11 mouse cellular contexts compared by ENCODE assay signal in genomic region chr6:136999707-137000446, GRCm38 (mm10). TPM values are rescaled to one million over a fixed set of nuclear protein-coding genes. Genes with fewer than 3 reads are reported as not detected.
A peak's percentile ranks its signal among the peaks of the same experiment; 100 is the strongest.
DNase-seq lines count a peak whose midpoint lies in the region; ATAC-seq and TF ChIP-seq lines count a peak whose summit lies in the region.
"Had no signal": no experiment of that assay in that cellular context is flagged by ENCODE, and none has a peak within 500 bp of the region (broad histone marks: within the 10 kb centered on the region; RNA-seq: fewer than 3 reads in every experiment).

No protein-coding gene starts in this region.

- H3K4me3 ChIP-seq in midbrain, postnatal 0 days (ENCODE audit: low read depth, low read length), result no peak overlapping the region
- no peak overlapping the region for H3K4me3 ChIP-seq in midbrain, embryonic 11.5 days (ENCODE audit: low read depth, low read length)
- H3K4me3 ChIP-seq in embryonic facial prominence, embryonic 10.5 days, result no peak overlapping the region
- H3K4me3 ChIP-seq: neural tube, embryonic 13.5 days had no signal

- H3K36me3 ChIP-seq in midbrain, postnatal 0 days (ENCODE audit: insufficient read depth, low read length), result no peaks in the 10 kb centered on the region
- H3K36me3 ChIP-seq in midbrain, embryonic 11.5 days (ENCODE audit: control insufficient read depth, insufficient read depth, low read length), result no peaks in the 10 kb centered on the region
- no peaks in the 10 kb centered on the region for H3K36me3 ChIP-seq in embryonic facial prominence, embryonic 10.5 days (replicated peaks)
- H3K36me3 ChIP-seq: neural tube, embryonic 13.5 days had no signal

- H3K27ac ChIP-seq in midbrain, postnatal 0 days (ENCODE audit: low read depth, low read length), result no peak overlapping the region
- H3K27ac ChIP-seq in midbrain, embryonic 11.5 days (ENCODE audit: low read depth, low read length), result no peak overlapping the region
- H3K27ac ChIP-seq in embryonic facial prominence, embryonic 10.5 days (replicated peaks), result no peak overlapping the region
- H3K27ac ChIP-seq: macrophage; neural tube, embryonic 13.5 days had no signal

- no peak overlapping the region for H3K9ac ChIP-seq in midbrain, postnatal 0 days (replicated peaks; ENCODE audit: low read length, poor library complexity, severe bottlenecking)
- no peak overlapping the region for H3K9ac ChIP-seq in midbrain, embryonic 11.5 days (ENCODE audit: low read length)
- H3K9ac ChIP-seq: neural tube, embryonic 13.5 days had no signal

- peak; percentile 51 for TF ChIP-seq CTCF in midbrain, postnatal 0 days (IDR thresholded peaks at IDR 0.05)

- peak; percentile 20 to 30 for DNase-seq in cerebellum, postnatal 10 days
- DNase-seq in cerebellum, postnatal 4 days (ENCODE audit: low spot score in 2 of 2), result no peak
- no peak for DNase-seq in midbrain, postnatal 0 days (ENCODE audit: low spot score)
- no peak for DNase-seq in midbrain, embryonic 11.5 days (ENCODE audit: low spot score, missing footprints)
- DNase-seq in embryonic facial prominence, embryonic 10.5 days (ENCODE audit: low spot score), result peak; percentile 23
- peak; percentile 24 for DNase-seq in thymus, postnatal 14 days
- no peak for DNase-seq in frontal cortex, postnatal 36 days (ENCODE audit: low spot score in 2 of 2)
- DNase-seq in Muller cell, postnatal 12 days (ENCODE audit: inconsistent ontology term), result no peak
- DNase-seq: kidney, adult 9 months had no signal

- ATAC-seq in midbrain, postnatal 0 days (ENCODE audit: low FRiP score), result no peak
- no peak for ATAC-seq in midbrain, embryonic 11.5 days (ENCODE audit: low FRiP score)

- H3K9me3 ChIP-seq in midbrain, postnatal 0 days (ENCODE audit: low read length), result no peaks in the 10 kb centered on the region
- no peaks in the 10 kb centered on the region for H3K9me3 ChIP-seq in midbrain, embryonic 11.5 days (ENCODE audit: control insufficient read depth, low read length)
- no peaks in the 10 kb centered on the region for H3K9me3 ChIP-seq in embryonic facial prominence, embryonic 10.5 days
- H3K9me3 ChIP-seq: neural tube, embryonic 13.5 days had no signal

- no peak overlapping the region for H3K4me2 ChIP-seq in midbrain, postnatal 0 days (ENCODE audit: low read depth, low read length, poor library complexity, severe bottlenecking)
- H3K4me2 ChIP-seq in midbrain, embryonic 11.5 days, result no peak overlapping the region
- H3K4me2 ChIP-seq: neural tube, embryonic 13.5 days had no signal

- no peaks in the 10 kb centered on the region for H3K4me1 ChIP-seq in midbrain, postnatal 0 days (ENCODE audit: insufficient read depth, low read length)
- no peaks in the 10 kb centered on the region for H3K4me1 ChIP-seq in midbrain, embryonic 11.5 days (ENCODE audit: control insufficient read depth, insufficient read depth, low read length)
- no peaks in the 10 kb centered on the region for H3K4me1 ChIP-seq in embryonic facial prominence, embryonic 10.5 days
- H3K4me1 ChIP-seq: neural tube, embryonic 13.5 days had no signal

- WGBS in midbrain, postnatal 0 days, result 89% methylated on average over 15 of the region's 15 CpGs
- 89% methylated on average over 15 of the region's 15 CpGs for WGBS in midbrain, embryonic 11.5 days
- 88% methylated on average over 15 of the region's 15 CpGs for WGBS in embryonic facial prominence, embryonic 10.5 days

- H3K27me3 ChIP-seq in midbrain, postnatal 0 days (ENCODE audit: insufficient read depth, low read length), result no peaks in the 10 kb centered on the region
- H3K27me3 ChIP-seq in midbrain, embryonic 11.5 days (ENCODE audit: control insufficient read depth, insufficient read depth, low read length), result no peaks in the 10 kb centered on the region
- no peaks in the 10 kb centered on the region for H3K27me3 ChIP-seq in embryonic facial prominence, embryonic 10.5 days (replicated peaks; ENCODE audit: low read depth, poor library complexity, severe bottlenecking)
- H3K27me3 ChIP-seq: neural tube, embryonic 13.5 days had no signal

RNA-seq across cellular contexts. Expression of gene Arhgdib, which starts 58.2 kb away (rescaled TPM):
- 8.3 and 9.0 TPM in 2 replicates for total RNA-seq in midbrain, postnatal 0 days (2014; rRNA removed)
- polyA plus RNA-seq in midbrain, postnatal 0 days (2015; fragmentation: Nextera tagmentation; extraction: Ambion mirVana), result 16.1 and 19.0 TPM in 2 replicates
- polyA plus RNA-seq in midbrain, embryonic 11.5 days (2014; fragmentation: Nextera tagmentation; extraction: Ambion mirVana), result 26.3 and 26.4 TPM in 2 replicates
- polyA plus RNA-seq in embryonic facial prominence, embryonic 10.5 days (2016; fragmentation: Nextera tagmentation; extraction: Ambion mirVana), result 32.1 and 39.3 TPM in 2 replicates

Comparison
In these comparisons a context has a peak if more than half of its experiments do, and no peak if none do; other contexts are left out.
1. DNase-seq: peak in cerebellum, postnatal 10 days (2 of 2), embryonic facial prominence, embryonic 10.5 days (single experiment) and thymus, postnatal 14 days (single experiment); none in cerebellum, postnatal 4 days (0 of 2), midbrain, postnatal 0 days (single experiment), midbrain, embryonic 11.5 days (single experiment), frontal cortex, postnatal 36 days (0 of 2) and Muller cell, postnatal 12 days (single experiment).